Mouse (Mus musculus) neural tube, embryonic 14.5 days (tissue): ENCODE results near the gene Ttc19. TPM values are rescaled to one million over a fixed set of nuclear protein-coding genes. Genes with fewer than 3 reads are reported as not detected.

Source experiments
- ATAC-seq: fragments of 200-750 bp; cut with Nextera tagmentation; 2 replicates; pipeline ENCODE4 v1.8.0; 2017; ENCODE audit warnings: low read depth, mild to moderate bottlenecking, moderate TSS enrichment, moderate library complexity
- H3K27ac ChIP-seq: fragments of 300-500 bp; sonication (generic); 2 replicates; pipeline ENCODE4 v1.5.1; 2014; ENCODE audit warnings: low read depth, mild to moderate bottlenecking, control low read depth, low read length, moderate library complexity, mixed read lengths
- H3K27me3 ChIP-seq: fragments of 300-500 bp; sonication (generic); 2 replicates; pipeline ENCODE4 v1.6.1; 2014; ENCODE audit warnings: low read length; ENCODE audit not compliant: control insufficient read depth, insufficient read depth
- H3K36me3 ChIP-seq: fragments of 300-500 bp; sonication (generic); 2 replicates; pipeline ENCODE4 v1.6.1; 2014; ENCODE audit warnings: low read length, mixed read lengths; ENCODE audit not compliant: control insufficient read depth, insufficient read depth
- H3K4me1 ChIP-seq: fragments of 300-500 bp; sonication (generic); 2 replicates; pipeline ENCODE4 v1.6.1; 2014; ENCODE audit warnings: low read length; ENCODE audit not compliant: control insufficient read depth, insufficient read depth
- H3K4me2 ChIP-seq: fragments of 300-500 bp; sonication (generic); 2 replicates; pipeline ENCODE4 v1.6.1; 2014; ENCODE audit warnings: mild to moderate bottlenecking, low read depth, low read length, control low read depth
- H3K4me3 ChIP-seq: fragments of 300-500 bp; sonication (generic); 2 replicates; pipeline ENCODE4 v1.5.1; 2014; ENCODE audit warnings: low read depth, low read length, control low read depth, mixed read lengths
- H3K9ac ChIP-seq: fragments of 300-500 bp; sonication (generic); replicated peaks from 2 replicates; pipeline ENCODE4 v1.6.1; 2014; ENCODE audit warnings: low read depth, mild to moderate bottlenecking, control low read depth, low read length, mixed read lengths
- H3K9me3 ChIP-seq: fragments of 300-500 bp; sonication (generic); 2 replicates; pipeline ENCODE4 v1.6.1; 2016; ENCODE audit warnings: low read length; ENCODE audit not compliant: control insufficient read depth
- WGBS: fragments of 180-500 bp; shearing (Covaris S2); extraction: QIAGEN DNeasy Blood & Tissue Kit; methylation state at CpG from one replicate; pipeline ENCODE4 v1.1.7; 2014; 5-methylcytosine and 5-hydroxymethylcytosine counted together
- polyA plus RNA-seq: library from polyadenylated mRNA; unstranded; fragments of >200 nt; fragmentation: Nextera tagmentation; extraction: Ambion mirVana; gene quantifications from 2 replicates; pipeline ENCODE4 v1.2.1, GENCODE M21; 2014

Gene Ttc19
- 42.3 and 47.8 TPM in 2 replicates for polyA plus RNA-seq

DNA sequence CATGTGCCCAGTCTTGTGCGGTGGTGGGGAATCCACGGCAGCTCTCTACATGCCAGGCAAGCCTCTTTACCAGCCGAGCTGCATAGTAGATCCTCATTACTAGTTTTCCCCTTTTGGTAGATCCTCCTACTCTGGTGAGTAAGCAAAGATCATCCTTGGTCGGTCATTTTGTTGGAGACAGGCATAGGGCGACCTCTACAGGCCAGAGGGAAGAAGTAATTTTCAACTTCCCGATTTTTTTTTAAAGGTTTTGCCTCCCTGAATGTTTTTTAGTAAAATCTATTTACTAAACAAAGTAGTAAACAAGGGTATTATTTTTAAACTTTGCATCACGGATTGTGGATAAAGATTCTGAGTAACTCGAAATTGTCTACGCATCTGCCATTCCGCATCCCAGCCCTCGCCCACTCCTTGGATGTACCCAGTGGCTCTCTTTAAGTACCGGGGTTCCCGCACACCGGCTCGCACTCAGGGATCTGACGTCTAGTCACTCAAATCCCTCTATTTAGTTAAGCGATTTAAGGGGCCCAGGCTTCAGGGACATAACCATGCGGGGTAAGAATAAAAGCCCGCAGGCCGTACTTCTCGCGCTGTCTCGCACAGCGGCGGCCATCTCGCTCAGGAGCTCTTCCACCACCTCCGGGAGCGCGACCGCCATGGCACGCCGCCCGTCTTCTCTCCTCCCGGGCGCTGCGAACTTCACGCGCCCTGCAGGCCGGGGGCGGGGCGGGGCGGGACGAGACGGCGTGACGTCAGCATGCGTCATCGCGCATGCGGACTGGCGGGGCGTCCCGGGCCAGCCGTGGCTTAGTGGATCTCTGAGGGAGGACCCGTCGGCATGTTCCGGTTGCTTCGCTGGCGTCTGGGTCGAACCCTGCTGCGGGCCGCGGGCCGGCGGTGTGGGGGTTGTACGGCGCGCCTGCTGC, at the start of gene Ttc19, which contains the start of gene Zswim7:
TSS of gene Ttc19 (plus strand) at position 799 of the 926 bp plus-strand sequence.
TSS of gene Zswim7 (minus strand) at position 701 of the 926 bp plus-strand sequence.
- H3K4me2 ChIP-seq: peak within 1 kb of the TSS; percentile 65
- WGBS: under 1% methylated on average over 58 of the region's 68 CpGs
- peaks cover 8% of the 10 kb centered on the region; the same call in 1 of the 2 replicates for H3K36me3 ChIP-seq
- peaks cover 2% of the 10 kb centered on the region; the same call in 1 of the 2 replicates for H3K27me3 ChIP-seq
- H3K9me3 ChIP-seq: no peaks in the 10 kb centered on the region
- H3K9ac ChIP-seq: peak within 1 kb of the TSS; percentile 86
- H3K4me1 ChIP-seq: no peaks in the 10 kb centered on the region
- peak within 1 kb of the TSS; percentile 98 for H3K4me3 ChIP-seq
- ATAC-seq: peak; percentile 96
- H3K27ac ChIP-seq: peak within 1 kb of the TSS; percentile 94

DNA sequence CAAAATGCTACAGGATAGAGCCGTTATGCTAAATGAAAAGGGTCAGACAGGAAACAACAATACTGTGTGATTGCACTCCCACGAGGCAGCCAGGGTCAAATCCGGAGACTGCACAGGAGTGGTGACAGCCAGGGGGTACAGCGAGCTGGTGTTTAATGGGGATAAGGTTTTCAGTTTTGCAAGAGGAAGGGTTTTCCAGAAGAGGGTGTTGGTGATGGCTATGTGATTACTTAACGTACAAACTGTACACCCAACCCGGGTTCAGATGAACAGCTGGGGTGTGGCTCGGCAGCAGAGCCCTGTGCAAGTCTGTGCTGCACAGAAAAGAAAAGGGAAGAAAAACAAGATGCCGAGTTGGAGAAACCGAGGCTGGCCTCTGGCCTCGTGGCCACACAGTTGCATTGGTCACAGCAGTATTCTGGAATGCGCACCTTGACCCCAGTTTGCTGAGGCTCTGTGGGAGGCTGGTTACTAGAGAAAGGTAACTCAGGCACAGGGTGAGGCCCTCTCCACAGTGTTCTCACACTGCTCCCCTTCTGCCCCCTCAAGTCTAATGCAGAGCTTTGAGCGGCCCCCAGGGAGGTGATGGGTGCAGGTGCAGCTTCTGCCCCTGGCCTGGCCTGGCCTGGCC, 40.5 kb upstream of the Ttc19 start:
- no peaks in the 10 kb centered on the region for H3K27me3 ChIP-seq
- 82% methylated on average over 12 of the region's 12 CpGs for WGBS

DNA sequence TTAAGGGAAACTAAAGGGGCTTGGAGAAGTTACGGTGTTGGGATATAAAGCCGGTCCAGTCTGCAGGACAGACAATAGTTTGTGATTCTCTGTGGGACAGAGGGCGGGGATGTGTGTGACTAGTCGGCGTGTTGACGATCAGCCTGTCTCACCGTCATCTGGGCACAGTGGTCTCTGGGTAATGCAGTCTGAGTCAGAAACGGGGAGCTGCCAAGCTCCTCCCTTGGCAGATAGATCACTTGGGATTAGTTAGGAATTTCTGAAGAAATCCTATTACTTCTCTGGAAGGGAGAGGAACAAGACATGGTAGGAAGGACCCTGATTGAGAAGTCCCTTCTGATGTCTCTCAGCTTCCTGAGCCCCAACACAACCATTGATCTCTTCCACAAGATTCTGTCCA, 37.4 kb upstream of the Ttc19 start:
- WGBS: 87% methylated on average over 8 of the region's 8 CpGs
- Histone ChIP-seq H3K9me3 (no peaks in the 10 kb centered on the region), H3K27me3 (0 out of 2 replicates have a peak, but pooled peaks cover 2% of the 10 kb centered on the region), H3K9ac (no peak overlapping the region), H3K27ac (no peak overlapping the region), H3K4me1 (no peaks in the 10 kb centered on the region), H3K4me3 (no peak overlapping the region), H3K36me3 (no peaks in the 10 kb centered on the region), H3K4me2 (no peak overlapping the region)
- ATAC-seq: no peak

More for the DNA sequence above, 40.5 kb upstream of the Ttc19 start:
- no peak overlapping the region for H3K4me3 ChIP-seq
- H3K9me3 ChIP-seq: no peaks in the 10 kb centered on the region
- no peaks in the 10 kb centered on the region for H3K4me1 ChIP-seq
- H3K4me2 ChIP-seq: no peak overlapping the region
- no peak overlapping the region for H3K9ac ChIP-seq
- H3K36me3 ChIP-seq: no peaks in the 10 kb centered on the region
- no peak overlapping the region for H3K27ac ChIP-seq
- no peak for ATAC-seq

DNA sequence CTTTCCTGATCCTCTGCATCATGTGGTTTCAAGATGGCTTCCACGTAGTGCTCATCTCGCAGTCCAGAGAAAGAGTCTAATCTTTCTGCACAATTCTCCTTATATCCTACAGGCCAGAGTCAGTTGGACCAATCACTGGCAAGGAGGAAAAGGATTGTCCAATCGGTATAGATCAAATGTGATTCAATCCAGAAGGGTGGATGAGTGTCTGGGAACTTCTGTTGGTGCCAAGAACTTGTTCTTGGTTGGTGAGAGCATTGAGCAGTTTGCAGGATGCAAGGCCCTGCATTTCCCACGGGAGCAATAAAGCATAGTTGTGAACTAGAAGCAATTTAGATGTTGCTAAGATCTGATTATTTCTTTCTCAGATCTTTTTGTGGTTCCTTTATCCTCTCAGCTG, 36.8 kb upstream of the Ttc19 start:
- WGBS: 90% methylated on average over 4 of the region's 4 CpGs
- no peak overlapping the region for H3K4me3 ChIP-seq
- no peaks in the 10 kb centered on the region for H3K4me1 ChIP-seq
- H3K27me3 ChIP-seq: peaks cover 4% of the 10 kb centered on the region; the same call in 1 of the 2 replicates
- no peak overlapping the region for H3K27ac ChIP-seq
- no peak overlapping the region for H3K9ac ChIP-seq
- ATAC-seq: no peak
- no peaks in the 10 kb centered on the region for H3K36me3 ChIP-seq
- H3K9me3 ChIP-seq: no peaks in the 10 kb centered on the region
- no peak overlapping the region for H3K4me2 ChIP-seq

DNA sequence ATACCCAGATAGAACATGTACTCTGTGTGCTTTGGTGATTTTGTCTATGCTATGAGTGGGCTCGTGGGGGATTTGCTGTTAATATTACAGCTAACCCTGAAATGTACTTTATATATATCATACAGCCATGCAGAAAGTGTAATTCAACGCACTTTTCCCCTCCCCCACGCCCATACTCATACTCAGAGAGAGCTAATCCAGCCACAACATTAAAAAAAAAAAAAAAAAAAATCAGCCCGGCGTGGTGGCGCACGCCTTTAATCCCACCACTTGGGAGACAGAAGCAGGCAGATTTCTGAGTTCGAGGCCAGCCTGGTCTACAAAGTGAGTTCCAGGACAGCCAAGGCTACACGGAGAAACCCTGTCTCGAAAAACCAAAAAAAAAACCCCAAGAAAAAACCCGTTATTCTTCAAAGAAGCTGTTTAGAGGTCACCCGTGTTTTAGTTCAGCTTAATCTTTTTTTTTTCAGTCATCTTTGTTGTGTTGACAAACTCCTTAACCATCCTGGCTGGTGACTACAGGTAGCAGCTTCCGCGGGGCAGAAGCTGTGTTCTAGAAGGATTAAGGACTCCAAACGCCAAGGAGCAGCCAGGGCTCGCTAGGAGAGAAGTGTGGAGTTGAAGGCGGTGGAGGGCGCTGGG, 33.4 kb upstream of the Ttc19 start:
- H3K36me3 ChIP-seq: no peaks in the 10 kb centered on the region
- no peaks in the 10 kb centered on the region for H3K9me3 ChIP-seq
- peak overlapping the region; percentile 51 for H3K9ac ChIP-seq
- ATAC-seq: no peak
- H3K4me2 ChIP-seq: peak overlapping the region; percentile 99
- H3K27me3 ChIP-seq: peaks cover 17% of the 10 kb centered on the region; the same call in 1 of the 2 replicates
- H3K4me1 ChIP-seq: no peaks in the 10 kb centered on the region
- H3K4me3 ChIP-seq: peak overlapping the region; percentile 64
- 45% methylated on average over 18 of the region's 18 CpGs for WGBS
- no peak overlapping the region for H3K27ac ChIP-seq

DNA sequence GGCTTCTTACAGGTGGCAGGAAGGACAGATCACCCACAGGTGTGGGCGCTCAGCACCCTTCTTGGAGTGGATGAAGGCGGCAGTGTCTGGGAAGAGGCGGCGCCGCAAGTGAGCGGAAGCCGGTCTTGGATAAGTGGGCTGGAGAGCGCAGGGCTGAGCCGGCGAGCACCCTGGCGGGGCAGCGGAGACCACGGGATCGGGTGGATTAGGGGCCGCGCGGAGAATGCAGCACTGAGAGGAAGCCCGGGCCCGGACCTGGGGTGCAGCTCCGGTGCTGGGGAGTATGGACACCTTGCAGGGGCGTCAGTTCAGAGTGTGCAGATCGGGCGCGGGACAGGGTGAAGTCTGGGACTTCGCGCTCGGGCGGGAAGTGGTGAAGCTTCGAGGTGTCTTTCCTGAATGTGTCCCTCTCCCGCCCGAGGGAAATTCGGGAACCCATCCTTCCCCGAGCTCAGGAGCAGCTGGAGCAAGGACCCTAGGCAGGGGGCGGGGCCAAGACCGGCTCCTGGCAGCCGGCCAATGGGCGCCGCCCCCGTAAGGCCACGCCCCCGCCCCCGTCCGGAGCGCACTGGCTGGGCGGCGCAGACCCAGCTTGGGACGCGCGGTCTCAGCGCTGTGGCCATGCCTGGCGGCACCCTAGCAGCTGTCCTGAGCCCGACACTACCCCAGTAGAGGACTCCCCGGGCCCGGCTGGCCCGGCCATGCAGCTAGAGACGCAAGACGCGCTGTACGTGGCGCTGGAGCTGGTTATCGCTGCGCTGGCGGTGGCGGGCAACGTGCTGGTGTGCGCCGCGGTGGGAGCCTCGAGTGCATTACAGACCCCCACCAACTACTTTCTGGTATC, 32.6 kb upstream of the Ttc19 start, which contains the start of gene Adora2b:
TSS of gene Adora2b (plus strand) at position 584 of the 844 bp plus-strand sequence.
- Histone ChIP-seq H3K27ac (no peak within 1 kb of the TSS), H3K9ac (peak within 1 kb of the TSS; percentile 51), H3K36me3 (no peaks in the 10 kb centered on the region), H3K4me1 (no peaks in the 10 kb centered on the region), H3K9me3 (no peaks in the 10 kb centered on the region), H3K27me3 (peaks cover 17% of the 10 kb centered on the region; the same call in 1 of the 2 replicates), H3K4me3 (peak within 1 kb of the TSS; percentile 64), H3K4me2 (peak within 1 kb of the TSS; percentile 99)
- peak; percentile 94 for ATAC-seq
- under 1% methylated on average over 46 of the region's 69 CpGs for WGBS

DNA sequence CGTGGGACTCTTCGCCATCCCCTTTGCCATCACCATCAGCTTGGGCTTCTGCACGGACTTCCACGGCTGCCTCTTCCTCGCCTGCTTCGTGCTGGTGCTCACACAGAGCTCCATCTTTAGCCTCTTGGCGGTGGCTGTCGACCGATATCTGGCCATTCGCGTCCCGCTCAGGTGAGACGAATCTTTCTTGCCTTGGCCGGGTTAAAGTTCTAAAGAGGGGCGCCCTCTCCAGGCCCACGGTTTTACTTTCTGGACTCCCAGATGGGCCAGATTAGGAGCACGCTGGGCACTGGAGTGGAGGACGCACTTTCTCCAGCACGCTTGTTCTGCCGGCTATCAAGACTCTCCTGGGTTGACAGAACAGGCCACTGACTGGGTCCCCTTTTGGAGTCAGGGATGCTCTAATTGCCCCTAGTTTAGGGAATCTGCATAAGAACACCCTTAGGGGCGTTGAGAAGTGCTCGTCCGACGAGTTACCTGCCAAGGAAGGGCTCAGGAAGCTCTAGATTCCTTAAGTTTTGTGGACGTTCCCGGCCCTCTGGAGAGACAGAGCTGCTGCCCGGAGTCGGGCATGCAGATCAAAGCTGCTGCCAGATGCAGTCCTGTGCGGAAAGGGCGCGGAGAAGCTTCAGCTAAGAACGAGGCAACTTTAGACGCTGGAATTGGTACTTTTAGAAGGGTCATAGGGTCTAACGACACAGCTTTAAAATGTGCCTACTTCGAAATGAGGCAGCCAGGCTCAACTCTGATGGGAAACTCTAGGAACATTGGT, 31.8 kb upstream of the Ttc19 start:
- Histone ChIP-seq H3K4me3 (peak overlapping the region; percentile 64), H3K36me3 (no peaks in the 10 kb centered on the region), H3K4me2 (peak overlapping the region; percentile 99), H3K27ac (no peak overlapping the region), H3K9ac (peak overlapping the region; percentile 51), H3K9me3 (no peaks in the 10 kb centered on the region), H3K4me1 (no peaks in the 10 kb centered on the region), H3K27me3 (peaks cover 17% of the 10 kb centered on the region; the same call in 1 of the 2 replicates)
- ATAC-seq: peak; percentile 10; the same call in 1 of the 2 replicates
- 2% methylated on average over 35 of the region's 35 CpGs for WGBS
